Mouse (Mus musculus): ENCODE results near the gene Zc3h12a. TPM values are rescaled to one million over a fixed set of nuclear protein-coding genes. Genes with fewer than 3 reads are reported as not detected.

Gene Zc3h12a
- polyA plus RNA-seq, 1 experiment: not detected

DNA sequence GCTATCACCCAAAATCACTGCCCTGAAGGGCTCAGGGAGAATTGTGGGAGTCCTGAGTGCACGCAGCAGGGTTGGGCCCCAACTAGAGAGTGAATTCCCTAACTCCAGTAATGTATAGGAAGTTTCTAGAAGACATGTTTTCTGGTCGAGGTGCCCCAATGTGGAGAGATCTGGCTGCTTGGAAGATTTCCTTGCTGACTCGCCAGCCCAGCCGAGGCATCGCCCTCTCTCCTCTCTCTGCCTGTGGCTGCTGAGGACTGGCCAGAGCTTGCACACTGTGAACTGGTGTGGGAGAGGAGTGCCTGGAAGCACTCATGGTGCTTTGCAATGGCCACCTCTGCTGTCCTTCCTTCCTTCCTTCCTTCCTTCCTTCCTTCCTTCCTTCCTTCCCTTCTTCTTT lies 7.0 kb upstream of the Zc3h12a start:
- H3K4me1 ChIP-seq (ENCODE audit: control insufficient read depth, insufficient read depth, low read length): peaks cover 3% of the 10 kb centered on the region; the same call in 1 of the 2 replicates
- TF ChIP-seq CTCF (IDR thresholded peaks at IDR 0.05; ENCODE audit: insufficient read depth, low read depth, low read length) (no peak), POLR2A (IDR thresholded peaks at IDR 0.05; ENCODE audit: insufficient read depth, low read depth, low read length) (no peak)
- H3K27ac ChIP-seq (ENCODE audit: insufficient read depth, low read depth, low read length): no peak overlapping the region
- 81% methylated on average over 5 of the region's 5 CpGs for WGBS
- H3K4me3 ChIP-seq (ENCODE audit: insufficient read depth, low read depth, low read length): no peak overlapping the region

DNA sequence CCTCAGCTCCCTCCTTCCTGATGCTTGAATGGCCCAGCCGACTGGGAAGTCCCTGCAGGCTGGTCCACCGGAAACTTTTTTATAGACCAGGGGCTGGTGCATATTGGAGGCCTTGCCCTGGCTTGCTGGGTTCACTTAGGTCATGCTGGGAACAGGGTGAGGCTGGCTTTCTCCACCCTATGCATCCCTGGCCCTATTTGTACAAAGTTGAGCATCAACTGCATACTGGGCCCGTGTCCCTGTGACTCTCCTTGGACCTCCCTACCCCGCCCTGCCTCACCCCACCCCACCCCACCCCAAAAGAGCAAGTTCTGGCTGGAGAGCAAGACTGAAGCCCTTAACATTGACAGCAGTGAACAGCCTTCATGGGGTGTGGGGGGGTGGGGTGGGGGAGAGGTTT lies 6.6 kb upstream of the Zc3h12a start:
- TF ChIP-seq POLR2A (IDR thresholded peaks at IDR 0.05; ENCODE audit: insufficient read depth, low read depth, low read length): no peak
- TF ChIP-seq CTCF (IDR thresholded peaks at IDR 0.05; ENCODE audit: insufficient read depth, low read depth, low read length): no peak
- 86% methylated on average over 4 of the region's 4 CpGs for WGBS
- Histone ChIP-seq H3K27ac (ENCODE audit: insufficient read depth, low read depth, low read length) (no peak overlapping the region), H3K4me1 (ENCODE audit: control insufficient read depth, insufficient read depth, low read length) (peaks cover 3% of the 10 kb centered on the region; the same call in 1 of the 2 replicates), H3K4me3 (ENCODE audit: insufficient read depth, low read depth, low read length) (no peak overlapping the region)

DNA sequence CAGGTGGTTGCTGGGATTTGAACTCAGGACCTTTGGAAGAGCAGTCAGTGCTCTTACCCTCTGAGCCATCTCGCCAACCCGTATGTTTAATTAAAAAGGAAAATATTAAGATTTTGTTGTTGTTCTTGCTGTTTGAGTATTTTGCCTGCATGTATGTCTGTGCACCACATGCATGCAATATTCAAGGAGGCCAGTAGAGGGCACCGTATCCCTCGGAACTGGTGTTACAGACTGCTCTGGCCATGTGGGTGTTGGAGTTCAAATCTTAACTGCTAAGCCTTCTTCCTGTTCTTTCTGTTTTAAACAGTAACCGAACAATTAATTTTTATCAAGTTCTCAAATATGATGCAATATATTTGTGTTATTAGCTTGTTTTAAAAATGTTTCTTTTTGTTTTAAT lies 4.8 kb upstream of the Zc3h12a start:
- Histone ChIP-seq H3K27ac (ENCODE audit: insufficient read depth, low read depth, low read length) (no peak overlapping the region), H3K4me3 (ENCODE audit: insufficient read depth, low read depth, low read length) (no peak overlapping the region), H3K4me1 (ENCODE audit: control insufficient read depth, insufficient read depth, low read length) (peaks cover 10% of the 10 kb centered on the region)
- WGBS: 36% methylated on average over 5 of the region's 5 CpGs
- no peak for TF ChIP-seq CTCF (IDR thresholded peaks at IDR 0.05; ENCODE audit: insufficient read depth, low read depth, low read length)
- TF ChIP-seq POLR2A (IDR thresholded peaks at IDR 0.05; ENCODE audit: insufficient read depth, low read depth, low read length): no peak

DNA sequence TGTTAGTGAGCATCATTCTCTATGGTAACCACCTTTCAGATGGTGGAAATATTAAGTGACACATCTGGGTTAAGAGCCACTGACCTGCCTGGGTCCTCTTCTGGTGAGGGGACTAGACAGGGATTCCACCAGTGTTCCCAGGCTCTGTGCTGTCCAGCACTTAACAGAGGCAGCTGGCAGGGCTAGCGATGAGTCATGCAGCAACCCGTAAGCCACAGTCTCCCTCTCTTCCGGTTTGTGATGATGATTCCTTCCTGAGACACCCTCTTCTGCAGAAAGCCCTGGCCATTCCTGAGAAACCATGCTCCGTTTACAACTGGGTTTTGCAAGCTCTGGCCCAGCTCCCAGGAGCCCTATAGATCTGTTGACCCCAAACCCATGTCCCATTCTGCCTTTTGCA lies 3.9 kb upstream of the Zc3h12a start:
- H3K27ac ChIP-seq (ENCODE audit: insufficient read depth, low read depth, low read length): no peak overlapping the region
- 42% methylated on average over 4 of the region's 4 CpGs for WGBS
- H3K4me1 ChIP-seq (ENCODE audit: control insufficient read depth, insufficient read depth, low read length): peaks cover 16% of the 10 kb centered on the region
- TF ChIP-seq POLR2A (IDR thresholded peaks at IDR 0.05; ENCODE audit: insufficient read depth, low read depth, low read length) (no peak), CTCF (IDR thresholded peaks at IDR 0.05; ENCODE audit: insufficient read depth, low read depth, low read length) (no peak)
- H3K4me3 ChIP-seq (ENCODE audit: insufficient read depth, low read depth, low read length): no peak overlapping the region

DNA sequence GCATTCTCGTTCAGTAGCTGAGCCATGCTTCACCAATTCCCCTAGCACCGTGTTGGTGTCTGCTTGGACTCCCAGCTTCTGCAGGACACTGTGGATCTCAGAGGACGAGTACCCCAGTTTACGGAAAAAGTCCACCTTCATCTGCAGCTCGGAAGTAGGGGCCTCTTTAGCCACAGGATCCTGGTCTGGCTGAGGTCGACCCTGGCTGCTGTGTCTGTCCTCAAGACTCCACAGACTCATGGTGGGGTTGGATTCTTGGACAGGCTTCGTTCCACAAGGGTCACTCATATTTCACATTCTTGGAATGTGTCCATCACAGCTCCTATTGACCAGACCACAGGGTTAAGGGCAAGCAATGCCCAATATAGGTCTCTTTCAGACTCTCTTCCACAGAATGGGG lies 879 bp downstream of the Zc3h12a start:
- H3K4me3 ChIP-seq (ENCODE audit: insufficient read depth, low read depth, low read length): no peak overlapping the region
- H3K4me1 ChIP-seq (ENCODE audit: control insufficient read depth, insufficient read depth, low read length): peaks cover 39% of the 10 kb centered on the region
- TF ChIP-seq CTCF (IDR thresholded peaks at IDR 0.05; ENCODE audit: insufficient read depth, low read depth, low read length): no peak
- TF ChIP-seq POLR2A (IDR thresholded peaks at IDR 0.05; ENCODE audit: insufficient read depth, low read depth, low read length): no peak
- WGBS: 80% methylated on average over 7 of the region's 7 CpGs
- no peak overlapping the region for H3K27ac ChIP-seq (ENCODE audit: insufficient read depth, low read depth, low read length)

DNA sequence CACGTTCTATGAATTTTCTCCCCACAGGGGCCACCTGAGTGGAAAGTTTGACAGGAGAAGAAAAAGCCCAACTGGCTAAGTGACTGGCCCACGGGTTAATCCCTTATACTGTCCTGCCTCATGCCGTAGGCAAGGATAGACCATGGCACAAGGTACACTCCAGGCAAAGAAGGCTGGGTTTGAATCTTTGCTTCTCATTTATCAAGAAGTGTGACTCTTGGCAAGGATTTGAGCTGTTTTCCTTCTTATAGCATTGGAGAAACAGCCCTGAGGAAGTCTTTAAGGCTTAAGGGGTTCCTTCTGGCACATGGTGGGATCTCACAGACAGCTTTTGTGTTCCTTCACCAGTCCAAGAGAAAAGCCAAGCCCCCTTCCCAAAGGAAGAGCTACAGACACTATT lies 1.5 kb downstream of the Zc3h12a start:
- Histone ChIP-seq H3K27ac (ENCODE audit: insufficient read depth, low read depth, low read length) (no peak overlapping the region), H3K4me3 (ENCODE audit: insufficient read depth, low read depth, low read length) (no peak overlapping the region), H3K4me1 (ENCODE audit: control insufficient read depth, insufficient read depth, low read length) (peaks cover 35% of the 10 kb centered on the region)
- WGBS: 97% methylated on average over 3 of the region's 3 CpGs
- TF ChIP-seq CTCF (IDR thresholded peaks at IDR 0.05; ENCODE audit: insufficient read depth, low read depth, low read length) (no peak), POLR2A (IDR thresholded peaks at IDR 0.05; ENCODE audit: insufficient read depth, low read depth, low read length) (no peak)

DNA sequence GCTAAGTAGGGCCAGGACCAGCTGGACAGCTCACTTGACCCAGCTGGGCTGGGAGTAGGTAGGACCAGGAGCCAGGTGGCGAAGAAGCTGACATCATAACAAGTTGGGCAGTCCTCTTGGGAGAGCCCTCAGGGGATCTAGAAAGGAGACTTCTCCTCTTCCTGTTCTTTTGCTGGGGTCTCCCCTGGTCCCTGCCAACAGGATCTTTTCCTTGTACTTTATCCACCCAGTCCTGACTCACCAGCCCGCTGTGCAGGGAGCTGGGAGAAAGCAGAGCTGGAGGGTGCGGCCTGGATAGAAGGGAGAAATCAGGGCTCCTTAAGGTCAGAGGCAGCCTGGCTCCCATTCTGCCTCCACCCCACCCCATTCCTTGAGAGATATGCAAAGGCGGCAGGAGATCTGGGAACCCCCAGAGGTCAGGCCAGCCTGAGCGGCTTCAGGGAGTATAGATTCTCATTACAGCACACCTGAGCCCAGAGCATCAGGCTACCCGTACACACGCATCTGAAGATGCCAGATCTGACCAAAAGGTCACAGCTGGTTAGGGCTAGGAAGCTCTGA lies 2.2 kb downstream of the Zc3h12a start:
- TF ChIP-seq CTCF (IDR thresholded peaks at IDR 0.05; ENCODE audit: insufficient read depth, low read depth, low read length) (no peak), POLR2A (IDR thresholded peaks at IDR 0.05; ENCODE audit: insufficient read depth, low read depth, low read length) (no peak)
- WGBS: 94% methylated on average over 7 of the region's 7 CpGs
- H3K27ac ChIP-seq (ENCODE audit: insufficient read depth, low read depth, low read length): no peak overlapping the region

DNA sequence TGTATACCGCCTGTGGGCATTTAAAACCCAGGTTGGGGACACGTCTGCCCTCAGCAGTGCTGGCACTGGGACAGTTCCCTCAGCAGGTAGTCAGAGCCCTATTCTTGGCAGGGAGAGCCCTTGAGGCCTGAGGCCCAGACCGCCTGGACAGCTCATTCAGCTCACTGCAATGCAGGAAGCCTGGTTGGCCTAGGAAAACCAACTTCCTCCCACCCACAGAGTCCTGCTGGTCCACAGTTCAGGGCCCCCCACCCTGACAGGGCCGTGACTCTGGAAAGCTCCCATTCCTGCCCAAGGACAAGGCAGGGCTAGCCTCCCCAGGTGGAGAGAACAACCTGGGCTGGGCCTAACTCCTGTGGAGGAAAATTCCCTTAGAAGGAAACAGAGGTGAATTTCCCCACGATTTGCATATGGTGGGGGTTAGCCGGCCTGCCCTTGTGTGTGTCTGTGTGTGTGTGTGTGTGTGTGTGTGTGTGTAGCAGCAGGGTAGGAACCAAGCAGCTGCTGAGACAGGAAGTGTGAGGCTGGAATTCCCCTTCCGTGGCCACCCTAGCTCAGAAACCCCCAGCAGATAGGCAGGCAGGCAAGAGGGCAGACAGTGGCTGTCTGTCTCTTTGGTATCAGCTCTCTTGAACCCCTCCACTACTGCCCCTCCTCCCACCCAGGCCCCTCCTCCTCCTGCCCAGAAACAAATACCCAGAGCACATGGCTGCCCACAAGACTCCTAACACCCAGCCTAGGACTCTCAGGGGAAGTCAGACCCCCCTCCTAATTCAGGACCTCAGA lies 3.0 kb downstream of the Zc3h12a start:
- no peak overlapping the region for H3K4me3 ChIP-seq (ENCODE audit: insufficient read depth, low read depth, low read length)
- H3K27ac ChIP-seq (ENCODE audit: insufficient read depth, low read depth, low read length): no peak overlapping the region
- H3K4me1 ChIP-seq (ENCODE audit: control insufficient read depth, insufficient read depth, low read length): peaks cover 35% of the 10 kb centered on the region
- TF ChIP-seq CTCF (IDR thresholded peaks at IDR 0.05; ENCODE audit: insufficient read depth, low read depth, low read length) (no peak), POLR2A (IDR thresholded peaks at IDR 0.05; ENCODE audit: insufficient read depth, low read depth, low read length) (no peak)
- WGBS: 72% methylated on average over 7 of the region's 7 CpGs

More for the DNA sequence above, 2.2 kb downstream of the Zc3h12a start:
- H3K4me3 ChIP-seq (ENCODE audit: insufficient read depth, low read depth, low read length): no peak overlapping the region
- peaks cover 35% of the 10 kb centered on the region for H3K4me1 ChIP-seq (ENCODE audit: control insufficient read depth, insufficient read depth, low read length)

DNA sequence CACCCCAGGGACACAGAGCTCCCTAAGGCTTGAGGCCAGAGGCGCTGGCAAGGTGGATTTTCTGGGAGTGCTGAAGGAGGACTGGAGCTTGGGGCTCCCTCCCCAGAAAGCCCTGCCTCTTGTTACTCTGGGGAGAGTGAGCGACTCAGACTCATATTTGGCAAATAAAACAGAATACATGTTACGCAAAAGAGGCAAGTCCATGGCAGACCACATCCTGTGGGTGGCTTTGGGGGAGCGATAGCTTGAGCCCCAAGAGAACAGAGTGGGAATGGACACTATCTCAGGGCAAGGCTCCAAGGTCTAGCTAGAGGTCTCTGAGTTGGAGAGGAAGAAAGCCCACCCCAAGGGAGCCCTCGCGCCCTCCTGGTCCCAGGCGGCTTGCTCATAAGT lies 4.4 kb downstream of the Zc3h12a start:
- WGBS: 84% methylated on average over 7 of the region's 7 CpGs
- H3K4me3 ChIP-seq (ENCODE audit: insufficient read depth, low read depth, low read length): no peak overlapping the region
- no peak for TF ChIP-seq POLR2A (IDR thresholded peaks at IDR 0.05; ENCODE audit: insufficient read depth, low read depth, low read length)
- no peak for TF ChIP-seq CTCF (IDR thresholded peaks at IDR 0.05; ENCODE audit: insufficient read depth, low read depth, low read length)
- H3K27ac ChIP-seq (ENCODE audit: insufficient read depth, low read depth, low read length): no peak overlapping the region
- H3K4me1 ChIP-seq (ENCODE audit: control insufficient read depth, insufficient read depth, low read length): peaks cover 41% of the 10 kb centered on the region
